ENCODE assay signal across 10 mouse cellular contexts in genomic region chr13:112166338-112166802, GRCm38 (mm10).
DNase-seq lines count a peak whose midpoint lies in the region; ATAC-seq lines count a peak whose summit lies in the region.
"Had no signal": no experiment of that assay in that cellular context is flagged by ENCODE, and none has a peak within 500 bp of the region (broad histone marks: within the 10 kb centered on the region; RNA-seq: fewer than 3 reads in every experiment).

No protein-coding gene starts in this region.

- no peak overlapping the region for H3K4me3 ChIP-seq in hindbrain, embryonic 10.5 days
- no peak overlapping the region for H3K4me3 ChIP-seq in hindbrain, embryonic 11.5 days (ENCODE audit: low read depth, low read length)
- no peak overlapping the region for H3K4me3 ChIP-seq in forebrain, embryonic 15.5 days
- H3K4me3 ChIP-seq in limb, embryonic 13.5 days: no peak overlapping the region
- H3K4me3 ChIP-seq: liver, embryonic 12.5 days had no signal

- H3K27me3 ChIP-seq in hindbrain, embryonic 10.5 days (ENCODE audit: insufficient read depth, poor library complexity, severe bottlenecking): no peaks in the 10 kb centered on the region
- no peaks in the 10 kb centered on the region for H3K27me3 ChIP-seq in hindbrain, embryonic 11.5 days (ENCODE audit: control insufficient read depth, insufficient read depth, low read length)
- H3K27me3 ChIP-seq in forebrain, embryonic 15.5 days: no peaks in the 10 kb centered on the region
- no peaks in the 10 kb centered on the region for H3K27me3 ChIP-seq in limb, embryonic 13.5 days
- H3K27me3 ChIP-seq: liver, embryonic 12.5 days had no signal

- ATAC-seq in hindbrain, embryonic 11.5 days (ENCODE audit: low FRiP score): no peak
- ATAC-seq in common myeloid progenitor, adult 5-6 weeks (replicated peaks; ENCODE audit: low read depth, poor library complexity, severe bottlenecking): peak; percentile 67
- peak; percentile 89 for ATAC-seq in forebrain, embryonic 15.5 days (replicated peaks)
- no peak for ATAC-seq in limb, embryonic 13.5 days (ENCODE audit: low FRiP score, low read depth)
- no peak for ATAC-seq in inflammation-experienced regulatory T-cells, adult 6 months
- ATAC-seq: liver, embryonic 12.5 days had no signal

- H3K9me3 ChIP-seq in hindbrain, embryonic 10.5 days: no peaks in the 10 kb centered on the region
- no peaks in the 10 kb centered on the region for H3K9me3 ChIP-seq in hindbrain, embryonic 11.5 days (ENCODE audit: control insufficient read depth, low read length)
- no peaks in the 10 kb centered on the region for H3K9me3 ChIP-seq in forebrain, embryonic 15.5 days
- no peaks in the 10 kb centered on the region for H3K9me3 ChIP-seq in limb, embryonic 13.5 days
- H3K9me3 ChIP-seq: liver, embryonic 12.5 days had no signal

- H3K36me3 ChIP-seq in hindbrain, embryonic 10.5 days: no peaks in the 10 kb centered on the region
- no peaks in the 10 kb centered on the region for H3K36me3 ChIP-seq in hindbrain, embryonic 11.5 days (ENCODE audit: control insufficient read depth, insufficient read depth, low read length)
- no peaks in the 10 kb centered on the region for H3K36me3 ChIP-seq in forebrain, embryonic 15.5 days
- H3K36me3 ChIP-seq in limb, embryonic 13.5 days: no peaks in the 10 kb centered on the region
- H3K36me3 ChIP-seq: liver, embryonic 12.5 days had no signal

- H3K4me2 ChIP-seq in hindbrain, embryonic 11.5 days (replicated peaks; ENCODE audit: low read depth, low read length): no peak overlapping the region
- H3K4me2 ChIP-seq in forebrain, embryonic 15.5 days (replicated peaks): no peak overlapping the region
- H3K4me2 ChIP-seq in limb, embryonic 13.5 days (replicated peaks): no peak overlapping the region
- H3K4me2 ChIP-seq: liver, embryonic 12.5 days had no signal

- 49% methylated on average over 10 of the region's 10 CpGs for WGBS in hindbrain, embryonic 10.5 days
- 53% methylated on average over 10 of the region's 10 CpGs for WGBS in hindbrain, embryonic 11.5 days
- WGBS in forebrain, embryonic 15.5 days: 7% methylated on average over 10 of the region's 10 CpGs
- WGBS in limb, embryonic 13.5 days: 42% methylated on average over 10 of the region's 10 CpGs

- peak overlapping the region; percentile 45; the same call in 1 of the 2 replicates for H3K27ac ChIP-seq in hindbrain, embryonic 10.5 days
- H3K27ac ChIP-seq in hindbrain, embryonic 11.5 days (ENCODE audit: low read depth, low read length): no peak overlapping the region
- peak overlapping the region; percentile 46 for H3K27ac ChIP-seq in forebrain, embryonic 15.5 days (replicated peaks)
- peak overlapping the region; percentile 28; the same call in 1 of the 2 replicates for H3K27ac ChIP-seq in limb, embryonic 13.5 days
- H3K27ac ChIP-seq: liver, embryonic 12.5 days had no signal

- DNase-seq in hindbrain, embryonic 10.5 days (ENCODE audit: low spot score): no peak
- no peak for DNase-seq in hindbrain, embryonic 11.5 days (ENCODE audit: low spot score)
- no peak for DNase-seq in adipocyte (ENCODE audit: low spot score)
- no peak for DNase-seq in cerebellum, postnatal 14 days
- DNase-seq: kidney, adult 18-20 months had no signal

- H3K4me1 ChIP-seq in hindbrain, embryonic 10.5 days (replicated peaks): peaks cover 19% of the 10 kb centered on the region
- H3K4me1 ChIP-seq in hindbrain, embryonic 11.5 days (replicated peaks; ENCODE audit: control insufficient read depth, insufficient read depth, low read length): no peaks in the 10 kb centered on the region
- H3K4me1 ChIP-seq in forebrain, embryonic 15.5 days: peaks cover 17% of the 10 kb centered on the region
- no peaks in the 10 kb centered on the region for H3K4me1 ChIP-seq in limb, embryonic 13.5 days
- H3K4me1 ChIP-seq: liver, embryonic 12.5 days had no signal

- H3K9ac ChIP-seq in hindbrain, embryonic 11.5 days (ENCODE audit: low read depth, low read length): no peak overlapping the region
- H3K9ac ChIP-seq in forebrain, embryonic 15.5 days (replicated peaks): no peak overlapping the region
- H3K9ac ChIP-seq in limb, embryonic 13.5 days: no peak overlapping the region
- H3K9ac ChIP-seq: liver, embryonic 12.5 days had no signal

Comparison
In these comparisons a context has a peak if more than half of its experiments do, and no peak if none do; other contexts are left out.
1. ATAC-seq: peak in common myeloid progenitor, adult 5-6 weeks (single experiment) and forebrain, embryonic 15.5 days (single experiment); none in hindbrain, embryonic 11.5 days (single experiment), limb, embryonic 13.5 days (single experiment) and inflammation-experienced regulatory T-cells, adult 6 months (single experiment).